In the genomic region with DNA sequence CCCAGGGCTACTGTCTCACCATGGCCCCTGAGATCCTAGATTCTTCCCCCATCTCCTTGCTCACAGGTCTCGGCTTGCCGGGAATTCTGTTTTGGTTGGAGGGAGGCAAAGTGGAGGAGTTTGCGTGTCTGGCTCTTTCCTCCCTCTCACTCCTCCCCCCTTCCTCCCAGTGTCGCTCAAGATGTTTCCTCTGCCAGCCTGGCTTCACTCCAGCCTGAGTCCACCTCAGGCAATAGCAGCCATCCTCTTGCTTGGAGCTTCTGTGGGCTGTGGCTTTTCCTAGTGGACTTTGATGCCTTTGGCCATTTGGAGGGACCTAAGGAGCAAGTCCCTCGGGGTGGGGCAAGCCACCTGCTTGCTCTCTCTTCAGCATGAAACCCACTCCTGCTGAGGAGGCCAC, we compare ENCODE assay signal across 8 mouse cellular contexts. TPM values are rescaled to one million over a fixed set of nuclear protein-coding genes. Genes with fewer than 3 reads are reported as not detected.
A peak's percentile ranks its signal among the peaks of the same experiment; 100 is the strongest.
DNase-seq lines count a peak whose midpoint lies in the region; ATAC-seq lines count a peak whose summit lies in the region.

No protein-coding gene starts in this region.

- no peak overlapping the region; the same call in 1 of the 2 replicates for H3K27ac ChIP-seq in forebrain, embryonic 16.5 days (ENCODE audit: low read length)
- H3K27ac ChIP-seq in forebrain, embryonic 13.5 days: no peak overlapping the region; the same call in 1 of the 2 replicates
- no peak overlapping the region for H3K27ac ChIP-seq in neural tube, embryonic 14.5 days (ENCODE audit: low read depth, low read length)

- 25% methylated on average over 5 of the region's 5 CpGs for WGBS in forebrain, embryonic 16.5 days
- WGBS in forebrain, embryonic 13.5 days: 39% methylated on average over 5 of the region's 5 CpGs
- WGBS in neural tube, embryonic 14.5 days: 40% methylated on average over 5 of the region's 5 CpGs

- H3K9ac ChIP-seq in forebrain, embryonic 16.5 days (replicated peaks; ENCODE audit: low read depth, low read length): no peak overlapping the region
- no peak overlapping the region for H3K9ac ChIP-seq in forebrain, embryonic 13.5 days
- H3K9ac ChIP-seq in neural tube, embryonic 14.5 days (replicated peaks; ENCODE audit: low read depth, low read length): 0 out of 2 replicates have a peak overlapping the region, but pooled peaks have one; percentile 16

- H3K4me2 ChIP-seq in forebrain, embryonic 16.5 days (ENCODE audit: low read length): no peak overlapping the region
- no peak overlapping the region for H3K4me2 ChIP-seq in forebrain, embryonic 13.5 days
- H3K4me2 ChIP-seq in neural tube, embryonic 14.5 days (ENCODE audit: low read depth, low read length): no peak overlapping the region

- H3K4me1 ChIP-seq in forebrain, embryonic 16.5 days (replicated peaks; ENCODE audit: control insufficient read depth, insufficient read depth, low read length): peaks cover 43% of the 10 kb centered on the region
- peaks cover 39% of the 10 kb centered on the region for H3K4me1 ChIP-seq in forebrain, embryonic 13.5 days
- H3K4me1 ChIP-seq in neural tube, embryonic 14.5 days (ENCODE audit: control insufficient read depth, insufficient read depth, low read length): peaks cover 43% of the 10 kb centered on the region

- H3K27me3 ChIP-seq in forebrain, embryonic 16.5 days (replicated peaks; ENCODE audit: control insufficient read depth, insufficient read depth, low read length): no peaks in the 10 kb centered on the region
- no peaks in the 10 kb centered on the region for H3K27me3 ChIP-seq in forebrain, embryonic 13.5 days
- no peaks in the 10 kb centered on the region for H3K27me3 ChIP-seq in neural tube, embryonic 14.5 days (ENCODE audit: control insufficient read depth, insufficient read depth, low read length)

- DNase-seq in neural tube, embryonic 10.5 days (ENCODE audit: extremely low spot score, low spot score): no peak
- DNase-seq in kidney, postnatal 36 days: peak; percentile 54 to 72
- peak; percentile 66 for DNase-seq in right cerebral cortex, postnatal 14 days
- DNase-seq in spleen, postnatal 4 days (ENCODE audit: low spot score in 2 of 2): no peak
- DNase-seq in urinary bladder, postnatal 36 days (ENCODE audit: low spot score in 2 of 2): no peak

- H3K36me3 ChIP-seq in forebrain, embryonic 16.5 days (ENCODE audit: control insufficient read depth, insufficient read depth): no peaks in the 10 kb centered on the region
- H3K36me3 ChIP-seq in forebrain, embryonic 13.5 days (ENCODE audit: poor library complexity, severe bottlenecking): no peaks in the 10 kb centered on the region
- H3K36me3 ChIP-seq in neural tube, embryonic 14.5 days (ENCODE audit: control insufficient read depth, insufficient read depth, low read length): no peaks in the 10 kb centered on the region

- ATAC-seq in forebrain, embryonic 16.5 days: peak; percentile 18; the same call in 1 of the 2 replicates
- ATAC-seq in forebrain, embryonic 13.5 days: no peak
- no peak for ATAC-seq in neural tube, embryonic 14.5 days (ENCODE audit: low read depth)

- no peak overlapping the region for H3K4me3 ChIP-seq in forebrain, embryonic 16.5 days (replicated peaks; ENCODE audit: low read length)
- H3K4me3 ChIP-seq in forebrain, embryonic 13.5 days: no peak overlapping the region
- H3K4me3 ChIP-seq in neural tube, embryonic 14.5 days (ENCODE audit: low read depth, low read length): no peak overlapping the region

- H3K9me3 ChIP-seq in forebrain, embryonic 16.5 days (ENCODE audit: control insufficient read depth, low read length): no peaks in the 10 kb centered on the region
- no peaks in the 10 kb centered on the region for H3K9me3 ChIP-seq in forebrain, embryonic 13.5 days (replicated peaks)
- no peaks in the 10 kb centered on the region for H3K9me3 ChIP-seq in neural tube, embryonic 14.5 days (ENCODE audit: control insufficient read depth, low read length)

RNA-seq across cellular contexts. Expression of gene Arrb1, which starts 27.2 kb away (rescaled TPM):
- 16.3 and 18.1 TPM in 2 replicates for polyA plus RNA-seq in forebrain, embryonic 16.5 days (2015; fragmentation: Nextera tagmentation; extraction: Ambion mirVana)
- 7.4 and 10.6 TPM in 2 replicates for polyA plus RNA-seq in forebrain, embryonic 13.5 days (2015; fragmentation: Nextera tagmentation; extraction: Ambion mirVana)
- 9.9 and 11.5 TPM in 2 replicates for polyA plus RNA-seq in neural tube, embryonic 14.5 days (2014; fragmentation: Nextera tagmentation; extraction: Ambion mirVana)

Comparison
In these comparisons a context has a peak if more than half of its experiments do, and no peak if none do; other contexts are left out.
1. DNase-seq: peak in kidney, postnatal 36 days (2 of 2) and right cerebral cortex, postnatal 14 days (single experiment); none in neural tube, embryonic 10.5 days (single experiment), spleen, postnatal 4 days (0 of 2) and urinary bladder, postnatal 36 days (0 of 2).